Mouse (Mus musculus): ENCODE data around the gene Vars2. TPM values are rescaled to one million over a fixed set of nuclear protein-coding genes. Genes with fewer than 3 reads are reported as not detected.
A peak's percentile ranks its signal among the peaks of the same experiment; 100 is the strongest.

Vars2 gene
- polyA plus RNA-seq, 1 experiment from 2014 or later, result 16.1 TPM

- Histone ChIP-seq H3K9ac (peak overlapping the region; percentile 30; the same call in 1 of the 2 replicates), H3K9me3 (replicated peaks) (no peaks in the 10 kb centered on the region)
- 13% methylated on average over 1 of the region's 1 CpGs for WGBS
These were observed 33.4 kb downstream of the Vars2 start for GRCm38 (mm10) chr17:35633992-35634391.

DNA sequence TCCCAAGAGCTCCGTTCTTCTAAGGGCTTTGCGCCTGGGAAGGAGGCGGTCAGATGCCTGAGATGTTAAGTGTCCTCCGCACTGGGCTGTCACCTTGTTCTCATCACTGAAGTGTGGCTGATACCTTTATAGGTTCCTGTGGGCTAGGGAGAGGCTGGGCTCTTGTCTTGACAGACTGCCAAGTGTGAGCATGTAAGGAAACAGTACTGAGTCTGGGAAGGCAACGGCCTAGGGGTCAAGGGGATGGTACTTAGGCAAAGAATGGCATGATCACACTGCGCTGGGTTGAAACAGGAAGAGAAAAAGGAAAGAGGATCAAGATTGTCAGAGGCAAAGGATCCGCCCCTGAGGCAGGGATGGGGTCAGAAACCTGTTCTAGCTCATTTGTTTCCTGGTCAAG, 40.9 kb downstream of the Vars2 start, which contains the start of gene Gm9573:
TSS of gene Gm9573 (minus strand) at position 101 of the 400 bp plus-strand sequence.
- H3K4me1 ChIP-seq (replicated peaks), result no peaks in the 10 kb centered on the region
- H3K27ac ChIP-seq (ENCODE audit: poor library complexity, severe bottlenecking), result no peak within 1 kb of the TSS
- no peak for ATAC-seq (ENCODE audit: insufficient number of reproducible peaks, low FRiP score)
- H3K9ac ChIP-seq, result no peak within 1 kb of the TSS
- H3K4me2 ChIP-seq, result no peak within 1 kb of the TSS
- no peak within 1 kb of the TSS for H3K4me3 ChIP-seq
- H3K27me3 ChIP-seq (replicated peaks), result no peaks in the 10 kb centered on the region
- no peaks in the 10 kb centered on the region for H3K9me3 ChIP-seq (replicated peaks)
- WGBS, result 67% methylated on average over 7 of the region's 7 CpGs
- H3K36me3 ChIP-seq, result no peaks in the 10 kb centered on the region

More at GRCm38 (mm10) chr17:35633992-35634391, 33.4 kb downstream of the Vars2 start:
- no peak overlapping the region for H3K4me2 ChIP-seq
- H3K4me1 ChIP-seq (replicated peaks), result peaks cover 8% of the 10 kb centered on the region; the same call in 1 of the 2 replicates
- peaks cover 16% of the 10 kb centered on the region; the same call in 1 of the 2 replicates for H3K27me3 ChIP-seq (replicated peaks)
- no peak for ATAC-seq (ENCODE audit: insufficient number of reproducible peaks, low FRiP score)
- no peaks in the 10 kb centered on the region for H3K36me3 ChIP-seq
- H3K27ac ChIP-seq (ENCODE audit: poor library complexity, severe bottlenecking), result no peak overlapping the region
- H3K4me3 ChIP-seq, result no peak overlapping the region

- Histone ChIP-seq H3K9me3 (replicated peaks) (no peaks in the 10 kb centered on the region), H3K4me2 (no peak overlapping the region), H3K27ac (ENCODE audit: poor library complexity, severe bottlenecking) (no peak overlapping the region), H3K36me3 (no peaks in the 10 kb centered on the region), H3K4me3 (no peak overlapping the region), H3K9ac (no peak overlapping the region), H3K4me1 (replicated peaks) (no peaks in the 10 kb centered on the region), H3K27me3 (replicated peaks) (0 out of 2 replicates have a peak, but pooled peaks cover 4% of the 10 kb centered on the region)
- ATAC-seq (ENCODE audit: insufficient number of reproducible peaks, low FRiP score), result no peak
- WGBS, result 61% methylated on average over 4 of the region's 4 CpGs
These were observed 50.3 kb downstream of the Vars2 start for GRCm38 (mm10) chr17:35617127-35617526.

Other genes with a start within 250 kb of the Vars2 start
- 0.57 TPM in 1 of 2 replicates, not detected in the other for gene H2-Q6, start 242.7 kb downstream of the Vars2 start, polyA plus RNA-seq (2016; fragmentation: Nextera tagmentation; extraction: Ambion mirVana)
- gene H2-Q7, start 228.4 kb downstream of the Vars2 start, polyA plus RNA-seq (2016; fragmentation: Nextera tagmentation; extraction: Ambion mirVana), result 0.83 and 1.0 TPM in 2 replicates
- gene H2-Q10, start 197.5 kb downstream of the Vars2 start, polyA plus RNA-seq (2016; fragmentation: Nextera tagmentation; extraction: Ambion mirVana), result 0.31 and 1.2 TPM in 2 replicates
- not detected in 2 replicates for gene Pou5f1, start 161.6 kb downstream of the Vars2 start, polyA plus RNA-seq (2016; fragmentation: Nextera tagmentation; extraction: Ambion mirVana)
- 49.6 and 49.8 TPM in 2 replicates for gene Tcf19, start 150.8 kb downstream of the Vars2 start, polyA plus RNA-seq (2016; fragmentation: Nextera tagmentation; extraction: Ambion mirVana)
- 15.9 and 17.7 TPM in 2 replicates for gene Cchcr1, start 150.5 kb downstream of the Vars2 start, polyA plus RNA-seq (2016; fragmentation: Nextera tagmentation; extraction: Ambion mirVana)
- gene Psors1c2, start 134.4 kb downstream of the Vars2 start, polyA plus RNA-seq (2016; fragmentation: Nextera tagmentation; extraction: Ambion mirVana), result 0.39 and 0.49 TPM in 2 replicates
- 0.46 and 0.72 TPM in 2 replicates for gene Cdsn, start 115.5 kb downstream of the Vars2 start, polyA plus RNA-seq (2016; fragmentation: Nextera tagmentation; extraction: Ambion mirVana)
- gene 2300002M23Rik, start 100.1 kb downstream of the Vars2 start, polyA plus RNA-seq (2016; fragmentation: Nextera tagmentation; extraction: Ambion mirVana), result not detected in 2 replicates
- gene Sfta2, start 66.0 kb downstream of the Vars2 start, polyA plus RNA-seq (2016; fragmentation: Nextera tagmentation; extraction: Ambion mirVana), result not detected in 2 replicates
- not detected in 2 replicates for gene Gm9573, start 41.0 kb downstream of the Vars2 start, polyA plus RNA-seq (2016; fragmentation: Nextera tagmentation; extraction: Ambion mirVana)
- gene Mucl3, start 23.9 kb downstream of the Vars2 start, polyA plus RNA-seq (2016; fragmentation: Nextera tagmentation; extraction: Ambion mirVana), result 0.14 and 0.37 TPM in 2 replicates
- gene Gtf2h4, start 6.1 kb upstream of the Vars2 start, polyA plus RNA-seq (2016; fragmentation: Nextera tagmentation; extraction: Ambion mirVana), result 22.2 and 24.5 TPM in 2 replicates
- gene Ddr1, start 37.0 kb upstream of the Vars2 start, polyA plus RNA-seq (2016; fragmentation: Nextera tagmentation; extraction: Ambion mirVana), result 162 and 167 TPM in 2 replicates
- gene Ier3, start 154.1 kb upstream of the Vars2 start, polyA plus RNA-seq (2016; fragmentation: Nextera tagmentation; extraction: Ambion mirVana), result 37.6 and 38.6 TPM in 2 replicates
- 78.2 and 80.2 TPM in 2 replicates for gene Flot1, start 155.6 kb upstream of the Vars2 start, polyA plus RNA-seq (2016; fragmentation: Nextera tagmentation; extraction: Ambion mirVana)
- gene Tubb5, start 170.7 kb upstream of the Vars2 start, polyA plus RNA-seq (2016; fragmentation: Nextera tagmentation; extraction: Ambion mirVana), result 743 and 773 TPM in 2 replicates
- gene Mdc1, start 173.9 kb upstream of the Vars2 start, polyA plus RNA-seq (2016; fragmentation: Nextera tagmentation; extraction: Ambion mirVana), result 21.6 and 25.0 TPM in 2 replicates
- 48.9 and 50.7 TPM in 2 replicates for gene Nrm, start 193.7 kb upstream of the Vars2 start, polyA plus RNA-seq (2016; fragmentation: Nextera tagmentation; extraction: Ambion mirVana)
- 22.8 and 23.7 TPM in 2 replicates for gene Ppp1r18, start 198.0 kb upstream of the Vars2 start, polyA plus RNA-seq (2016; fragmentation: Nextera tagmentation; extraction: Ambion mirVana)
- gene Dhx16, start 212.2 kb upstream of the Vars2 start, polyA plus RNA-seq (2016; fragmentation: Nextera tagmentation; extraction: Ambion mirVana), result 22.4 and 26.6 TPM in 2 replicates
- gene 2310061I04Rik, start 229.8 kb upstream of the Vars2 start, polyA plus RNA-seq (2016; fragmentation: Nextera tagmentation; extraction: Ambion mirVana), result 25.6 and 26.2 TPM in 2 replicates
- 56.0 and 56.4 TPM in 2 replicates for gene Atat1, start 242.5 kb upstream of the Vars2 start, polyA plus RNA-seq (2016; fragmentation: Nextera tagmentation; extraction: Ambion mirVana)
- 63.4 and 72.7 TPM in 2 replicates for gene Mrps18b, start 248.8 kb upstream of the Vars2 start, polyA plus RNA-seq (2016; fragmentation: Nextera tagmentation; extraction: Ambion mirVana)
- gene Ppp1r10, start 248.8 kb upstream of the Vars2 start, polyA plus RNA-seq (2016; fragmentation: Nextera tagmentation; extraction: Ambion mirVana), result 35.8 and 39.6 TPM in 2 replicates

All from heart, embryonic 12.5 days (tissue).